Mouse (Mus musculus): ENCODE results near the gene Aqp12.

GRCm38 (mm10) chr1:92979073-92979602 lies 27.0 kb upstream of the Aqp12 start:
- no peak for TF ChIP-seq CTCF (IDR thresholded peaks at IDR 0.05; ENCODE audit: low read depth)
- TF ChIP-seq EP300 (IDR thresholded peaks at IDR 0.05; ENCODE audit: low read depth): no peak

All from heart, postnatal 0 days (tissue).